Mouse (Mus musculus) urinary bladder, adult 2 months (tissue): Measurements from ENCODE around the gene Glipr2. TPM values are rescaled to one million over a fixed set of nuclear protein-coding genes. Genes with fewer than 3 reads are reported as not detected.
A peak's percentile ranks its signal among the peaks of the same experiment; 100 is the strongest.

Source experiments
- DNase-seq: peaks from one replicate; pipeline ENCODE4 v3.0.0; 2022; ENCODE audit warnings: low spot score
- polyA plus RNA-seq: library from polyadenylated mRNA; depleted of rRNA; stranded (reverse); fragments of >200 nt; gene quantifications from 2 replicates; pipeline ENCODE4 v1.2.3, GENCODE M21; 2012

Glipr2 gene
- polyA plus RNA-seq, 1 experiment, result 24.7 TPM

- DNase-seq, result no peak
Measured at GRCm38 (mm10) chr4:43970393-43971330, 13.5 kb downstream of the Glipr2 start.

- DNase-seq, result no peak
Measured at GRCm38 (mm10) chr4:43971541-43972136, 14.4 kb downstream of the Glipr2 start.

DNA sequence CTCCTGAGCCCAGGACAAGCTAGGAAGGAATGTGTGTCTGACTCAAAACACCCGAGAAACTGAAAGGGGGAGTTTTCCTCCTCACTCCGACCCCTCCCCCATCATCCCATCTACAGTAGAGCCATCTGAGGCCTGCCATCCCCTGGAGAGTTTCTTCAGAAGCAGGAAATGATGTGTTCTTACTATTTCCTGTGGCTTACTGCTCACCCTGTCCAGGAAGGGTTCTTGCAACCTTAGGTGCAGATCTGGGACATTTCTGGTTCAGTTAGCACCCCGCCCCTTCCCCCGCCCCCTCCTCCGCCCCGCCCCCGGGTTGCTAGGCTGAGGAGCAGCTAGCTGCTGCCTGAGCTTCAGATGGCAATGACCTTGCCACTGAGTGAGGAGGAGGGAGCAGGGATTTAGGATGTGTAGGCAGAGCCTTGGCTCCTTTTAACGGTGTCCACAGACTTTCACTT, 15.0 kb downstream of the Glipr2 start:
- no peak for DNase-seq

- DNase-seq, result no peak
Measured at GRCm38 (mm10) chr4:43973526-43973981, 16.4 kb downstream of the Glipr2 start.

GRCm38 (mm10) chr4:43974914-43975616, 17.9 kb downstream of the Glipr2 start:
- no peak for DNase-seq

DNA sequence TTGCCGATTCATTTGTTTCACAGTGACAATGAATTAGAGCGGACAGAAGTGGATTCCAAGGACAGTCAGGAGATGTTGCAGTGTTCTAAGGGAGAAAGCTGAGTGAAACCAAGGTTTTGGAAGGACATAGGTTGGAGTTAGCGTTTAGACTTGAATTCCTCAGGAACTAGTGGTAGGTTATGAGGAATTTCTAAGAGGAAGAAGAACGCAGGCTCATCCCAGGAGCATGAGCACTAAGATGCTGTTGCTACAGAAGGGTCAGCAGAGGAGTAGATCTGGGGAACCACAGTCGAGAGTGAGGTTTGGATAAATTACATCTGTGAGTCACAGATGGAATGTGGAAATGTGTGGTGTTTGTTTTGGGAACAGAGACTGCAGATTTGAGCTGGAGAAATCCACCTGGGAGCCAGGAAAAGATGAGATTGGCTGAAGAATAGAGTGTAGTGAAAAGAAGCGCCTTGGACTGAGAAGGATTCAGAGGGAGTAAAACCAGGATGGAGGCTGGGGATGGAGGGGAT, 19.1 kb downstream of the Glipr2 start:
- DNase-seq, result no peak

GRCm38 (mm10) chr4:43978521-43979443, 21.6 kb downstream of the Glipr2 start:
- no peak for DNase-seq

- DNase-seq, result no peak
Measured at GRCm38 (mm10) chr4:43979746-43980145, 22.5 kb downstream of the Glipr2 start.

GRCm38 (mm10) chr4:43980236-43980635, 23.0 kb downstream of the Glipr2 start:
- DNase-seq, result no peak

DNA sequence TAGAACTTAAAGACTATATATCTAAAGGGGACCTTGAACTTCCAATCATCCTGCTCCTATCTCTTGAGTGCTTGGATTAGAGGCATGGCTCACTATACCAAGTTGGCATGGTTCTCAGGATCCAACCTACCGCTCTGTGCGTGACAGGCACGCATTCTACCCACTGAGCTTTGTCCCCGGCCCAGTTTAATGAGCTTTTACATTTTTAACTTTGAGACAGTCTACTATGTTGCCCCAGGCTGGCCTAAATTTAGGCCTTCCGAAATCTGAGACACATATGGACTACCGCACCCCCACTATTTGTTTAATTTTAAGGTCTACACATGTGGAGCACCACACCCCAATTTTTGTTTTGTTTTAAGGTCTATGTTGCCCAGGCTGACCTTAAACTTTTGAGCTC, 23.6 kb downstream of the Glipr2 start:
- no peak for DNase-seq

- no peak for DNase-seq
Measured at GRCm38 (mm10) chr4:43981251-43981650, 24.1 kb downstream of the Glipr2 start.

- peak; percentile 93 for DNase-seq
Measured at GRCm38 (mm10) chr4:43982053-43982732, 25.0 kb downstream of the Glipr2 start.

DNA sequence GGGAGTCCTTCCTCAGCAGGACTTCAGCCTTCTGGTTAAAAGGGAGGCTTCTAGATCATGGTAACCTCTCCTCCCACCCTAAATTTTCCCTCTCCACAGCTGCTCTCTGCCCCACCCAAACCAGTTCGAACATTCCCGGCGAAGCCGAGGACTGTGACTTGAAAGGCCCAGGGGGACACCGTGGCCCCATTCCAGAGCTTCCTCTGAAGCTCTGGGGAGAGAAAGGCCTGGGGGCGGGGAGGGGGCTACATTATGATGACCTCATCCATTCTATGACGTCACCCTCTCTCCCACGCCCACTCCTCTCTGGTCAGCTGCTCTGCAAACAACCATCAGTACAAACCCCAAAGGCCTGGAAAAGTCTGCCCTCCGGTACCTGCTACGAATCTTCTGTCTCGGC, 26.0 kb downstream of the Glipr2 start, which contains the start of gene Ccin:
Ccin (plus strand) TSS at position 303 of the 400 bp plus-strand sequence.
- no peak for DNase-seq

DNA sequence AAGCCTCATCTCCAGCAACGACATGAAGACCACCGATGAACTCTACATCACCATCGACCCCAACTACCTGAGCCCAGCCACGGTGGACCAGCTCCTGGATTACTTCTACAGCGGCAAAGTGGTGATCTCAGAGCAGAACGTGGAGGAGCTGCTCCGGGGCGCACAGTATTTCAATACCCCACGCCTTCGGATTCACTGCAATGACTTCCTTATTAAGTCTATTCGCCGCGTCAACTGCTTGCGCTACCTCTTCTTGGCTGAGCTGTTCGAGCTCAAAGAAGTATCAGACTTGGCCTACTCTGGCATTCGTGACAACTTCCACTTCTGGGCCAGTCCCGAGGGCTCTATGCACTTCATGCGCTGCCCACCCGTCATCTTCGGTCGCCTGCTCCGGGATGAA, 26.6 kb downstream of the Glipr2 start:
- no peak for DNase-seq

DNA sequence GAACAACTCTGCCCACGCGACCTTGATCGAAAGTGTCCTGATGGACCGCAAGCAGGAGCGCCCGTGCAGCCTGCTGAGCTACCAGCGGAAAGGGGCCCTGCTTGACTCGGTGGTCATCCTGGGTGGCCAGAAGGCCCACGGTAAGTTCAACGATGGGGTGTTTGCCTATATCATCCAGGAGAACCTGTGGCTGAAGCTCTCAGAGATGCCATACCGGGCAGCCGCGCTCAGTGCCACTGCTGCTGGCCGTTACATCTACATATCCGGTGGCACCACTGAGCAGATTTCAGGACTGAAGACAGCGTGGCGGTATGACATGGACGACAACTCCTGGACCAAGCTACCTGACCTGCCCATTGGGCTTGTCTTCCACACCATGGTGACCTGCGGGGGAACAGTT, 27.1 kb downstream of the Glipr2 start:
- no peak for DNase-seq

- no peak for DNase-seq
Measured at GRCm38 (mm10) chr4:43988976-43989375, 31.8 kb downstream of the Glipr2 start.

DNA sequence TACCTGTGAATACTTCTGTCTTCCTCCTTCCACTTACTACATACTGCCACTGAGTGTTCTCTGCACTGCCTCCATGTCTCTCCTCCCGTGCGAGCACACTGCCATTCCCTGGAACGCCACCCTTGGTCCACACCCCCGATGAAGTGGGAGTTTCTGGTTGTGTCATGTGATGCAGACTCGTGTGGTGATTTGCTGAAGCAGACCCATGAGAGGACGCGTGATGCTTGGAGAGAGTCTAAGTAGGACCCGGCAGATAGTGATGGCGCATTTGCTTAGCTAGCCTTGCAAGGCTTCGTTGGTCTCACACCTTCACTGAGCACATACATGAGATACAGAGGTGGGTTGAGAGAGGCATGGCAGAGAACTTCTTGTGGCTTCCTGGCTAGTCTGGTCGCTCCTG, 35.9 kb downstream of the Glipr2 start:
- DNase-seq, result no peak

GRCm38 (mm10) chr4:43994342-43994741, 37.1 kb downstream of the Glipr2 start:
- no peak for DNase-seq

GRCm38 (mm10) chr4:44003622-44004021, 46.4 kb downstream of the Glipr2 start:
- DNase-seq, result no peak

- DNase-seq, result no peak
Measured at GRCm38 (mm10) chr4:44004126-44004525, 46.9 kb downstream of the Glipr2 start, which contains the start of gene Clta. Gene Clta, plus strand, starts transcription at chr4:44004452.
